Mouse (Mus musculus) C2C12 (cell line): ENCODE data around the gene Rnls. TPM values are rescaled to one million over a fixed set of nuclear protein-coding genes. Genes with fewer than 3 reads are reported as not detected.

Experiments
- H3K27me3 ChIP-seq: one replicate; pipeline ENCODE4 v1.6.1; 2011; ENCODE audit not compliant: control insufficient read depth, insufficient read depth, insufficient read length
- H3K36me3 ChIP-seq: one replicate; pipeline ENCODE4 v1.6.1; 2011; ENCODE audit not compliant: control insufficient read depth, insufficient read depth
- H3K4me3 ChIP-seq: one replicate; pipeline ENCODE4 v1.5.1; 2011; ENCODE audit warnings: mild to moderate bottlenecking, control low read depth; ENCODE audit not compliant: poor library complexity, insufficient read depth, severe bottlenecking
- H3K79me2 ChIP-seq: one replicate; pipeline ENCODE4 v1.6.1; 2011; ENCODE audit not compliant: control insufficient read depth, insufficient read depth
- H3K79me3 ChIP-seq: one replicate; pipeline ENCODE4 v1.6.1; 2011; ENCODE audit warnings: low read depth, control low read depth
- H3ac ChIP-seq: one replicate; pipeline ENCODE3; 2011; ENCODE audit warnings: low read depth; ENCODE audit not compliant: control insufficient read depth, insufficient read length
- CEBPB ChIP-seq: IDR thresholded peaks from one replicate; pipeline ENCODE4 v1.6.1; 2011; ENCODE audit warnings: low read depth, mild to moderate bottlenecking, control low read depth, moderate library complexity
- CTCF ChIP-seq: IDR thresholded peaks from one replicate; pipeline ENCODE4 v1.5.1; 2011; ENCODE audit not compliant: control insufficient read depth, insufficient read depth, insufficient read length
- FOSL1 ChIP-seq: IDR thresholded peaks from one replicate; pipeline ENCODE4 v1.8.0; 2011; ENCODE audit warnings: mild to moderate bottlenecking, low read length; ENCODE audit not compliant: poor library complexity, insufficient read depth, severe bottlenecking
- MAX ChIP-seq: IDR thresholded peaks from one replicate; pipeline ENCODE4 v1.6.1; 2011; ENCODE audit warnings: mild to moderate bottlenecking, control low read depth
- MYOD1 ChIP-seq: IDR thresholded peaks from one replicate; pipeline ENCODE4 v1.6.1; 2011; ENCODE audit warnings: low read depth; ENCODE audit not compliant: control insufficient read depth, insufficient read length
- MYOG ChIP-seq: IDR thresholded peaks from one replicate; pipeline ENCODE4 v1.6.1; 2011; ENCODE audit not compliant: control insufficient read depth, insufficient read length; ENCODE audit errors: extremely low read depth
- USF1 ChIP-seq: IDR thresholded peaks from one replicate; pipeline ENCODE4 v1.6.1; 2011; ENCODE audit warnings: low read depth, mild to moderate bottlenecking, control low read depth, moderate library complexity
- polyA plus RNA-seq: library from polyadenylated mRNA; unstranded; fragments of >200 nt; fragmentation: generic; extraction: Trizol; gene quantifications from one replicate; pipeline ENCODE4 v1.2.1, GENCODE M21; 2012; ENCODE audit warnings: missing spikeins

Gene Rnls
- polyA plus RNA-seq, 1 experiment, result 0.99 TPM

GRCm38 (mm10) chr19:33296338-33296737, 95.8 kb downstream of the Rnls start:
- Histone ChIP-seq H3K27me3 (no peaks in the 10 kb centered on the region), H3ac (no peak overlapping the region), H3K79me2 (no peaks in the 10 kb centered on the region), H3K4me3 (no peak overlapping the region), H3K79me3 (no peaks in the 10 kb centered on the region), H3K36me3 (no peaks in the 10 kb centered on the region)
- TF ChIP-seq FOSL1 (no peak), CEBPB (no peak), USF1 (no peak), MAX (no peak), MYOG (no peak), MYOD1 (no peak), CTCF (no peak)

GRCm38 (mm10) chr19:33282985-33283384, 109.1 kb downstream of the Rnls start:
- H3K4me3 ChIP-seq, result no peak overlapping the region
- TF ChIP-seq FOSL1, result no peak
- no peak for TF ChIP-seq MAX
- no peak for TF ChIP-seq USF1
- no peak for TF ChIP-seq CTCF
- no peak for TF ChIP-seq CEBPB
- TF ChIP-seq MYOD1, result no peak
- TF ChIP-seq MYOG, result no peak
- no peaks in the 10 kb centered on the region for H3K27me3 ChIP-seq
- H3K79me2 ChIP-seq, result no peaks in the 10 kb centered on the region
- no peak overlapping the region for H3ac ChIP-seq
- no peaks in the 10 kb centered on the region for H3K79me3 ChIP-seq
- no peaks in the 10 kb centered on the region for H3K36me3 ChIP-seq

DNA sequence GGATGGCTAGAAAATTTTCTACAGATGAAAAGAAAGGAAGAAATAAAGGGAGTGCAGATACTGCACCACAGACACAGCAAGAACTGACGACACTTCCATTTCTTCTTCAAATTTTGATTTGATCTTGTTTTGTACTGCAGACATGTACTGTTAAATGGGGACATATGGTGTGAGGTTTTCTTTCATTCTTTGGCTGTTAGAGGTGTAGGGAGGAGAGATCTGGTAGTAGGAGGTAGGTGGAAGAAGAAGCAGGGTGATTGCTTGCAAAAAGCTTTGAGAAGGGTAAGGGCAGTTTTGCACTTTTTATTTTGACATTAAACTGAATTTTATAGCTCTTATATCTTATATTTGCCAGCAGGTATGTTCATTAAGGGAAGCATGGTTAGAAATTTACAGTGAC, 115.7 kb downstream of the Rnls start:
- TF ChIP-seq MYOG (no peak), CTCF (no peak), MAX (no peak), FOSL1 (no peak), CEBPB (no peak), USF1 (no peak), MYOD1 (no peak)
- no peaks in the 10 kb centered on the region for H3K36me3 ChIP-seq

GRCm38 (mm10) chr19:33273676-33274075, 118.4 kb downstream of the Rnls start:
- Histone ChIP-seq H3K27me3 (no peaks in the 10 kb centered on the region), H3K4me3 (no peak overlapping the region), H3ac (no peak overlapping the region), H3K36me3 (no peaks in the 10 kb centered on the region), H3K79me2 (no peaks in the 10 kb centered on the region), H3K79me3 (no peaks in the 10 kb centered on the region)
- no peak for TF ChIP-seq CEBPB
- no peak for TF ChIP-seq MYOG
- no peak for TF ChIP-seq USF1
- no peak for TF ChIP-seq MAX
- TF ChIP-seq FOSL1, result no peak
- TF ChIP-seq CTCF, result no peak

More for the DNA sequence above, 115.7 kb downstream of the Rnls start:
- Histone ChIP-seq H3K79me2 (no peaks in the 10 kb centered on the region), H3ac (no peak overlapping the region), H3K79me3 (no peaks in the 10 kb centered on the region), H3K27me3 (no peaks in the 10 kb centered on the region), H3K4me3 (no peak overlapping the region)

GRCm38 (mm10) chr19:33271571-33271970, 120.5 kb downstream of the Rnls start:
- no peak overlapping the region for H3ac ChIP-seq
- no peaks in the 10 kb centered on the region for H3K36me3 ChIP-seq
- TF ChIP-seq FOSL1 (no peak), USF1 (no peak), MYOD1 (no peak), CTCF (no peak), MAX (no peak), CEBPB (no peak), MYOG (no peak)
- no peaks in the 10 kb centered on the region for H3K27me3 ChIP-seq
- no peak overlapping the region for H3K4me3 ChIP-seq
- H3K79me3 ChIP-seq, result no peaks in the 10 kb centered on the region
- H3K79me2 ChIP-seq, result no peaks in the 10 kb centered on the region

- Histone ChIP-seq H3K79me2 (no peaks in the 10 kb centered on the region), H3K27me3 (no peaks in the 10 kb centered on the region), H3ac (no peak overlapping the region), H3K4me3 (no peak overlapping the region), H3K79me3 (no peaks in the 10 kb centered on the region), H3K36me3 (no peaks in the 10 kb centered on the region)
- no peak for TF ChIP-seq MYOD1
Measured at GRCm38 (mm10) chr19:33270231-33270630, 121.9 kb downstream of the Rnls start.
